ENCODE assay signal across 24 mouse cellular contexts in the genomic region with DNA sequence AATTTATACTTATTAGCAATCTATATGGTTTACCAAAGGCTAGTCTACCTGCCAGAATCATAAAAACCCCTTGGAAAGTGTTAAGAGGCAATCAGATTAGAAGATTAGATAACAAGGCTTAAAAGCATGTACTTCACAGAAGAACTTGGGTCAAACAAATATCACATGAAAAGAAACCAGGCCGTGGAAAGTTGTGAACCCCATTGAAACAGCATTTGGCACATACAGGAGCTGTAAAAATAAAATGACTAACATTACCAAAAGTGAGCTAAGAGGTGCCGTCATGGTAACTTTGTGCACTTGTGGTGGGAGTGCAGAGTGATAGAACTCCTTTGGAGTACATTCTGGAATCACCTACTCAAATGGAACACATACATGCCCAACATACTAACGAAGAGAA.
"Had no signal": no experiment of that assay in that cellular context is flagged by ENCODE, and none has a peak within 500 bp of the region (broad histone marks: within the 10 kb centered on the region; RNA-seq: fewer than 3 reads in every experiment).

No protein-coding gene starts in this region.

- H3K27ac ChIP-seq: gastrocnemius, adult 2 months; heart, embryonic 10.5 days; hindbrain, embryonic 10.5 days; hindbrain, embryonic 13.5 days; hindbrain, embryonic 15.5 days; hindbrain, postnatal 0 days; kidney, embryonic 15.5 days; kidney, postnatal 0 days; limb, embryonic 10.5 days; limb, embryonic 12.5 days had no signal

- H3K4me3 ChIP-seq: gastrocnemius, adult 2 months; heart, embryonic 10.5 days; heart, embryonic 12.5 days; hindbrain, embryonic 10.5 days; hindbrain, embryonic 13.5 days; hindbrain, embryonic 15.5 days; kidney, embryonic 15.5 days; limb, embryonic 10.5 days; limb, embryonic 12.5 days had no signal

- ATAC-seq: hindbrain, postnatal 0 days; intestine, embryonic 16.5 days had no signal

- H3K4me1 ChIP-seq: heart, embryonic 10.5 days; heart, embryonic 12.5 days; hindbrain, embryonic 10.5 days; hindbrain, embryonic 13.5 days; hindbrain, embryonic 15.5 days; kidney, embryonic 15.5 days; limb, embryonic 10.5 days; limb, embryonic 12.5 days had no signal

- H3K4me2 ChIP-seq: heart, embryonic 12.5 days; hindbrain, embryonic 13.5 days; hindbrain, embryonic 15.5 days; kidney, embryonic 15.5 days; limb, embryonic 12.5 days had no signal

- H3K27me3 ChIP-seq: heart, embryonic 12.5 days; hindbrain, embryonic 13.5 days; hindbrain, embryonic 15.5 days; kidney, embryonic 15.5 days; limb, embryonic 12.5 days had no signal

- DNase-seq: gastrocnemius, adult 2 months; gastrocnemius, postnatal 10 days; gastrocnemius, postnatal 25 days; heart, adult 18-20 months; heart, postnatal 10 days; heart, postnatal 4 days; kidney, adult 11 months; kidney, adult 2 months; kidney, adult 9 months; kidney, postnatal 14 days; kidney, postnatal 36 days; layer of hippocampus, adult 9-11 months; layer of hippocampus, postnatal 36 days had no signal

- H3K36me3 ChIP-seq: heart, embryonic 10.5 days; heart, embryonic 12.5 days; hindbrain, embryonic 10.5 days; hindbrain, embryonic 13.5 days; hindbrain, embryonic 15.5 days; kidney, embryonic 15.5 days; limb, embryonic 10.5 days; limb, embryonic 12.5 days had no signal

- H3K9ac ChIP-seq: heart, embryonic 12.5 days; hindbrain, embryonic 13.5 days; hindbrain, embryonic 15.5 days; kidney, embryonic 15.5 days; limb, embryonic 12.5 days had no signal

- H3K9me3 ChIP-seq: heart, embryonic 10.5 days; heart, embryonic 12.5 days; hindbrain, embryonic 10.5 days; hindbrain, embryonic 13.5 days; hindbrain, embryonic 15.5 days; kidney, embryonic 15.5 days; limb, embryonic 10.5 days; limb, embryonic 12.5 days had no signal
